Mouse (Mus musculus) hindbrain, postnatal 0 days (tissue): ENCODE results near the gene Ttc19. TPM values are rescaled to one million over a fixed set of nuclear protein-coding genes. Genes with fewer than 3 reads are reported as not detected.
"Not testable (repeated sequence)": the region's sequence is repeated elsewhere in the genome, so short reads cannot be mapped to it uniquely, and the experiment has no call there.

Experiments used
- ATAC-seq: fragments of 200-750 bp; cut with Nextera tagmentation; 2 replicates; pipeline ENCODE4 v1.8.0; 2017; ENCODE audit warnings: mild to moderate bottlenecking, moderate TSS enrichment, moderate library complexity
- DNase-seq: peaks from one replicate; pipeline ENCODE4 v3.0.0-alpha.2; 2015; ENCODE audit warnings: low spot score
- H3K27ac ChIP-seq: fragments of 300-500 bp; sonication (generic); 2 replicates; pipeline ENCODE4 v1.5.1; 2014; ENCODE audit warnings: mild to moderate bottlenecking
- H3K27me3 ChIP-seq: fragments of 300-500 bp; sonication (generic); 2 replicates; pipeline ENCODE4 v1.6.1; 2014; ENCODE audit warnings: low read length, mixed read lengths; ENCODE audit not compliant: insufficient read depth
- H3K36me3 ChIP-seq: fragments of 300-500 bp; sonication (generic); 2 replicates; pipeline ENCODE4 v1.6.1; 2014; ENCODE audit warnings: low read length, mixed read lengths; ENCODE audit not compliant: insufficient read depth
- H3K4me1 ChIP-seq: fragments of 300-500 bp; sonication (generic); 2 replicates; pipeline ENCODE4 v1.6.1; 2014; ENCODE audit warnings: antibody characterized with exemption, low read length, mixed read lengths; ENCODE audit not compliant: insufficient read depth
- H3K4me2 ChIP-seq: fragments of 300-500 bp; sonication (generic); 2 replicates; pipeline ENCODE4 v1.6.1; 2014; ENCODE audit warnings: low read depth, mild to moderate bottlenecking, low read length, moderate library complexity, mixed read lengths
- H3K4me3 ChIP-seq: fragments of 300-500 bp; sonication (generic); 2 replicates; pipeline ENCODE4 v1.5.1; 2014; ENCODE audit warnings: low read length
- H3K9ac ChIP-seq: fragments of 300-500 bp; sonication (generic); replicated peaks from 2 replicates; pipeline ENCODE4 v1.6.1; 2014; ENCODE audit warnings: mild to moderate bottlenecking, low read length, moderate library complexity, mixed read lengths
- H3K9me3 ChIP-seq: fragments of 300-500 bp; sonication (generic); 2 replicates; pipeline ENCODE4 v1.6.1; 2016; ENCODE audit warnings: low read length, mixed read lengths
- CTCF ChIP-seq: IDR thresholded peaks from 2 replicates; pipeline ENCODE4 v1.5.1; 2016; ENCODE audit warnings: antibody characterized with exemption, control low read depth, low read depth
- WGBS: fragments of 180-500 bp; shearing (Covaris S2); extraction: QIAGEN DNeasy Blood & Tissue Kit; methylation state at CpG from one replicate; pipeline ENCODE4 v1.1.7; 2014; 5-methylcytosine and 5-hydroxymethylcytosine counted together
- polyA plus RNA-seq: library from polyadenylated mRNA; unstranded; fragments of >200 nt; fragmentation: Nextera tagmentation; extraction: Ambion mirVana; gene quantifications from 2 replicates; pipeline ENCODE4 v1.2.1, GENCODE M21; 2015
- total RNA-seq: library from RNA; depleted of rRNA; stranded (reverse); fragments of >200 nt; gene quantifications from 2 replicates; pipeline ENCODE4 v1.2.3, GENCODE M21; 2014; rRNA removed

Gene Ttc19
- total and polyA plus RNA-seq, 2 experiments from 2014 or later = 39.0 to 43.6 TPM

DNA sequence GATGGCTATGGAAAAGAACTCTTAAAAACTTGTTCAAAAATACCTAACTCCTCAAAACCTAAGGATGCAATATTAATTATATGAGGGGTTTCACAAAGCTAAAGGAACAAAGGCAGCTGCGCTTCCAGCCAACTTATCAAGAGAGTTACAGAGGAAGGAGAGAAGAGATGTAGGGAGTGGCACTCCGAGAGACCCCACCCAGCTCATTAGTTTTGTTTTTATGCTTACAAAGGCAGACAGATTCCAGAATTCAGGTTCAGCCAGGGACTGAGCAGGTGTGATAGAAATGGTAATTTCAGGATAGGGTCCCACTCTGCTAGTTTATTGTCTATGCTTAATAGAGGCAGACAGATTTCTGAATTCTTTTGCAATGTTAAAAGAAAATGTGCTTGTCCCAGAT, 73.9 kb downstream of the Ttc19 start:
- peaks cover 28% of the 10 kb centered on the region for H3K36me3 ChIP-seq

DNA sequence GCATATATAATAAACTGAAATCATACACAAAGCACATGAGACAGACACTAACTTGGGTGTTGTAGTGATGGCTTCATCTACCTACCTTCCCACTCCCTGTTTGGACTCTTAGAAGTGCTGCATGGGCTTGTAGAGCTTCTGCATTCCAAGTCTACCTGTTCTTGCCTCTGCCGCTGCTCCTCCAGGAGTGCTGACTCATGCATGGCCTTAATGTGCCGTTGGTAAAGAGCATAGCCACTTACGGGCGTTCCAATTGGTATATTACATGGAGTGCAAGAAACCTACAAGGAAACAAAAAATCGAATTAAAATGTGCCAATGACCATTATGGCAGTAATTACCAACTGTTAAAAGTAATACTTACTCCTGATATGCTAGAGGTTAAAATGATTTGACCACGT, 85.6 kb downstream of the Ttc19 start:
- H3K27me3 ChIP-seq = no peaks in the 10 kb centered on the region
- H3K4me2 ChIP-seq = no peak overlapping the region
- H3K4me1 ChIP-seq = no peaks in the 10 kb centered on the region
- H3K9ac ChIP-seq = no peak overlapping the region
- H3K4me3 ChIP-seq = no peak overlapping the region
- ATAC-seq (no peak), DNase-seq (no peak)
- H3K36me3 ChIP-seq = peaks cover 18% of the 10 kb centered on the region; the same call in 1 of the 2 replicates
- TF ChIP-seq CTCF = no peak
- no peak overlapping the region for H3K27ac ChIP-seq
- H3K9me3 ChIP-seq = no peaks in the 10 kb centered on the region
- 94% methylated on average over 6 of the region's 6 CpGs for WGBS

More for the DNA sequence above, 73.9 kb downstream of the Ttc19 start:
- Histone ChIP-seq H3K4me1 (no peaks in the 10 kb centered on the region), H3K9ac (no peak overlapping the region), H3K4me2 (no peak overlapping the region), H3K27me3 (no peaks in the 10 kb centered on the region), H3K27ac (no peak overlapping the region), H3K9me3 (no peaks in the 10 kb centered on the region), H3K4me3 (no peak overlapping the region)
- DNase-seq = no peak
- no peak for ATAC-seq
- WGBS = 98% methylated on average over 2 of the region's 2 CpGs
- TF ChIP-seq CTCF = no peak

DNA sequence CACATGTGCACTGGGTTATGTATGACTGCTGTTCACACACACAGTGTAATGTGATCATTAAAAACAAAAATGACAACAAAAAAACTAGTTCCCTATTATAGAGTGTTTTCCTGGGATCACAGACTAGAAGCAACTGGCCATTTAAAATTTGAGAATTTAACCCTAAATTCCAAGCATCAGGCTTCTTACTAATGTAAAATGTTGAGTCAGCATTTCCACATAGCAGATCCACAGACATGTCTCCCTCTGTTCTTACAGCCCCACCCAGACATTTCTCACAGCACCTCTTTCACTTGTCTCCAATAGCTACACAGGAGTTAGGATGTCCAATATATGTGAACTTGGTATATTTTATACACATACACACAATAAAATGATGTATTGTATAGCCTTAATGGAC, 88.7 kb downstream of the Ttc19 start:
- Histone ChIP-seq H3K27ac (no peak overlapping the region), H3K36me3 (peaks cover 31% of the 10 kb centered on the region), H3K27me3 (no peaks in the 10 kb centered on the region), H3K4me2 (no peak overlapping the region), H3K9ac (no peak overlapping the region), H3K4me1 (no peaks in the 10 kb centered on the region), H3K4me3 (no peak overlapping the region), H3K9me3 (no peaks in the 10 kb centered on the region)
- ATAC-seq (no peak), DNase-seq (no peak)
- TF ChIP-seq CTCF = no peak

DNA sequence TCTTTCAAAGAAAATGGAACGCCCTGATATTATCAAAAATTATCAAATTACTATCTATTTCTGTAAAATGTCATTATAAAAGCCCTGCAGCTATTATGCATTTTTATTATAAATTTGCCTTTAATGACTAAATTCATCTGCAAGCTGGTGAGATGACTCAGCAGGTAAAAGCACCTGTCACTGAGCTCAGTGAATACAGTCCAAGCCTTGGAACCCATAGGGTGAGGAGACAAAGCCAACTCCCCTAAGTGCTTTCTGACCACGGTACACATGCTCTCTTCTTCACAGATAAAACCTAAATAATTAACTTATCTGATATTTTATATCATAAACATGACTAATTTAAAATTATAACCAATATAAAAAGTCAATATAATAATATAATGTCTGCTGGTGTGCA, 90.5 kb downstream of the Ttc19 start:
- DNase-seq = peak; percentile 7
- H3K36me3 ChIP-seq = peaks cover 37% of the 10 kb centered on the region
- ATAC-seq = no peak
- no peak overlapping the region for H3K4me2 ChIP-seq
- WGBS = 82% methylated on average over 2 of the region's 2 CpGs
- H3K9me3 ChIP-seq = no peaks in the 10 kb centered on the region
- no peaks in the 10 kb centered on the region for H3K27me3 ChIP-seq
- no peak for TF ChIP-seq CTCF
- no peak overlapping the region for H3K9ac ChIP-seq
- no peak overlapping the region for H3K27ac ChIP-seq
- H3K4me3 ChIP-seq = no peak overlapping the region
- no peaks in the 10 kb centered on the region for H3K4me1 ChIP-seq

DNA sequence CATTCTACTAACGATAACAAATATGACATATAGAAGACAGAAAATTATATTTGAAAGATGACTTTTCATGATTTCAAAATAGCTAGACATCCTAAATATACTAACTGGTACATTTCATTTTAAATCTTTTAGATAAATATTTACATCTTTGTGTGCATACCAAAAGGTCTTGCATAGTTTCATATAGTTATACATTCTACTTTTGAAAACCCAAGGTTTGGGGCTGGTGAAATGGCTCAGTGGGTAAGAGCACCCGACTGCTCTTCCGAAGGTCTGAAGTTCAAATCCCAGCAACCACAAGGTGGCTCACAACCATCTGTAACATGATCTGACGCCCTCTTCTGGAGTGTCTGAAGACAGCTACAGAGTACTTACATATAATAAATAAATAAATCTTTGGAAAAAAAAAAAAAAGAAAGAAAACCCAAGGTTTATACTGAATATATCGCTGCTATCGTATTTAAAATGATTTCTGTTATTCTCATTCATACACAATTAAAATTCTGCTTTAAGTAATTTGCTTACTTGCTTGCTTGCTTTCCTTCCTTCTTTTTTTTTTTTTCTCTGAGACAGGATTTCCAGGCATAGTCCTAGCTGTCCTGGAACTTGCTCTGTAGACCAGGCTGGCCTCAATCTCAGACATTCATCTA, 96.1 kb downstream of the Ttc19 start:
- not testable (repeated sequence) for H3K4me3 ChIP-seq, H3K4me2 ChIP-seq, H3K9me3 ChIP-seq, H3K4me1 ChIP-seq, H3K27me3 ChIP-seq, H3K9ac ChIP-seq, H3K27ac ChIP-seq, ATAC-seq, DNase-seq
- 89% methylated on average over 6 of the region's 6 CpGs for WGBS
- H3K36me3 ChIP-seq = peaks cover 27% of the 10 kb centered on the region

Other genes starting within 250 kb of the Ttc19 start
- gene Adora2b, start 32.5 kb upstream of the Ttc19 start, total RNA-seq = 8.2 and 12.4 TPM in 2 replicates
- gene Adora2b, start 32.5 kb upstream of the Ttc19 start, polyA plus RNA-seq = 10.4 and 11.6 TPM in 2 replicates
- gene Zswim7, start 98 bp upstream of the Ttc19 start, total RNA-seq = 9.3 and 21.5 TPM in 2 replicates
- 27.5 and 27.8 TPM in 2 replicates for gene Zswim7, start 98 bp upstream of the Ttc19 start, polyA plus RNA-seq
- 5.9 and 6.7 TPM in 2 replicates for gene Pigl, start 177.0 kb downstream of the Ttc19 start, total RNA-seq
- 6.6 and 6.9 TPM in 2 replicates for gene Pigl, start 177.0 kb downstream of the Ttc19 start, polyA plus RNA-seq
- 137 and 159 TPM in 2 replicates for gene Ncor1, start 177.1 kb downstream of the Ttc19 start, total RNA-seq
- gene Ncor1, start 177.1 kb downstream of the Ttc19 start, polyA plus RNA-seq = 143 and 148 TPM in 2 replicates